Mouse (Mus musculus) cerebellum, adult 9-10 months (tissue): Measurements from ENCODE around the gene Tpr.

Experiments
- DNase-seq: peaks from one replicate; pipeline ENCODE4 v3.0.0; 2022

The Tpr gene

GRCm38 (mm10) chr1:150392638-150393487 lies at the start of gene Tpr, which contains the start of gene Odr4:
TSS of gene Tpr (plus strand) at chr1:150392838.
TSS of gene Odr4 (minus strand) at chr1:150393080.
- DNase-seq = peak; percentile 100

GRCm38 (mm10) chr1:150360864-150361263 lies 31.8 kb upstream of the Tpr start:
- no peak for DNase-seq

- no peak for DNase-seq
Observed at GRCm38 (mm10) chr1:150372895-150373294, 19.7 kb upstream of the Tpr start.

- DNase-seq = no peak
Observed at GRCm38 (mm10) chr1:150374247-150374646, 18.4 kb upstream of the Tpr start.

GRCm38 (mm10) chr1:150384138-150384537 lies 8.5 kb upstream of the Tpr start:
- DNase-seq = no peak

- no peak for DNase-seq
Observed at GRCm38 (mm10) chr1:150387572-150387971, 5.1 kb upstream of the Tpr start.

- no peak for DNase-seq
Observed at GRCm38 (mm10) chr1:150389390-150390129, 3.1 kb upstream of the Tpr start.

GRCm38 (mm10) chr1:150391931-150392637 lies 554 bp upstream of the Tpr start:
- peak; percentile 56 for DNase-seq

GRCm38 (mm10) chr1:150393488-150393852 lies 832 bp downstream of the Tpr start:
- no peak for DNase-seq

GRCm38 (mm10) chr1:150396001-150396400 lies 3.4 kb downstream of the Tpr start:
- DNase-seq = no peak

- no peak for DNase-seq
Observed at GRCm38 (mm10) chr1:150403914-150404313, 11.3 kb downstream of the Tpr start.

GRCm38 (mm10) chr1:150404555-150404954 lies 11.9 kb downstream of the Tpr start:
- DNase-seq = no peak

GRCm38 (mm10) chr1:150407285-150407684 lies 14.6 kb downstream of the Tpr start:
- no peak for DNase-seq

GRCm38 (mm10) chr1:150409996-150410395 lies 17.4 kb downstream of the Tpr start:
- DNase-seq = no peak

- no peak for DNase-seq
Observed at GRCm38 (mm10) chr1:150416006-150416405, 23.4 kb downstream of the Tpr start.

GRCm38 (mm10) chr1:150418426-150418825 lies 25.8 kb downstream of the Tpr start:
- DNase-seq = no peak

GRCm38 (mm10) chr1:150425665-150426064 lies 33.0 kb downstream of the Tpr start:
- no peak for DNase-seq

- no peak for DNase-seq
Observed at GRCm38 (mm10) chr1:150426216-150426615, 33.6 kb downstream of the Tpr start.

- DNase-seq = no peak
Observed at GRCm38 (mm10) chr1:150438641-150439040, 46.0 kb downstream of the Tpr start.

- no peak for DNase-seq
Observed at GRCm38 (mm10) chr1:150441731-150442130, 49.1 kb downstream of the Tpr start.

GRCm38 (mm10) chr1:150458977-150459376 lies 66.3 kb downstream of the Tpr start:
- DNase-seq = no peak

GRCm38 (mm10) chr1:150459599-150459998 lies 67.0 kb downstream of the Tpr start:
- no peak for DNase-seq

- no peak for DNase-seq
Observed at GRCm38 (mm10) chr1:150460595-150460994, 68.0 kb downstream of the Tpr start.
